Mouse (Mus musculus): ENCODE measurements around the gene Cnpy3. TPM values are rescaled to one million over a fixed set of nuclear protein-coding genes. Genes with fewer than 3 reads are reported as not detected.

Cnpy3 gene
- 59.2 TPM for polyA plus RNA-seq (2015; fragmentation: Illumina TruSeq; extraction: RNeasy Lipid Tissue Mini Kit (QIAGEN cat#74804); ENCODE audit: insufficient read depth, low replicate concordance)

GRCm38 (mm10) chr17:46751794-46752556 lies at the start of gene Cnpy3:
Gene Cnpy3 (minus strand): TSS chr17:46752214.

GRCm38 (mm10) chr17:46782341-46783221 lies 30.6 kb upstream of the Cnpy3 start, which contains the start of gene Rpl7l1:
Gene Rpl7l1 (minus strand): TSS chr17:46782672.

GRCm38 (mm10) chr17:46772404-46773277 lies 20.6 kb upstream of the Cnpy3 start, which contains the start of gene 2310039H08Rik:
Gene 2310039H08Rik (plus strand): TSS chr17:46772635.

GRCm38 (mm10) chr17:46763544-46763943 lies 11.5 kb upstream of the Cnpy3 start, which contains the start of gene Ptcra:
Gene Ptcra (minus strand): TSS chr17:46763712.

GRCm38 (mm10) chr17:46728904-46729318 lies 23.1 kb downstream of the Cnpy3 start, which contains the start of gene Gnmt:
Gene Gnmt (minus strand): TSS chr17:46729168.

GRCm38 (mm10) chr17:46710959-46711597 lies 40.9 kb downstream of the Cnpy3 start, which contains the start of gene Pex6:
Gene Pex6 (plus strand): TSS chr17:46711463.

GRCm38 (mm10) chr17:46704887-46705835 lies 46.9 kb downstream of the Cnpy3 start, which contains the start of gene Ppp2r5d:
Gene Ppp2r5d (minus strand): TSS chr17:46705111.

Other genes with a start within 250 kb of the Cnpy3 start
- 7.8 TPM for gene Cul9, start 205.8 kb downstream of the Cnpy3 start, polyA plus RNA-seq (2015; fragmentation: Illumina TruSeq; extraction: RNeasy Lipid Tissue Mini Kit (QIAGEN cat#74804); ENCODE audit: insufficient read depth, low replicate concordance)
- gene Srf, start 196.0 kb downstream of the Cnpy3 start, polyA plus RNA-seq (2015; fragmentation: Illumina TruSeq; extraction: RNeasy Lipid Tissue Mini Kit (QIAGEN cat#74804); ENCODE audit: insufficient read depth, low replicate concordance): 9.6 TPM
- gene Ptk7, start 122.7 kb downstream of the Cnpy3 start, polyA plus RNA-seq (2015; fragmentation: Illumina TruSeq; extraction: RNeasy Lipid Tissue Mini Kit (QIAGEN cat#74804); ENCODE audit: insufficient read depth, low replicate concordance): 2.3 TPM
- 5.2 TPM for gene Klc4, start 106.2 kb downstream of the Cnpy3 start, polyA plus RNA-seq (2015; fragmentation: Illumina TruSeq; extraction: RNeasy Lipid Tissue Mini Kit (QIAGEN cat#74804); ENCODE audit: insufficient read depth, low replicate concordance)
- gene Mrpl2, start 106.0 kb downstream of the Cnpy3 start, polyA plus RNA-seq (2015; fragmentation: Illumina TruSeq; extraction: RNeasy Lipid Tissue Mini Kit (QIAGEN cat#74804); ENCODE audit: insufficient read depth, low replicate concordance): 16.5 TPM
- 2.9 TPM for gene Cul7, start 101.9 kb downstream of the Cnpy3 start, polyA plus RNA-seq (2015; fragmentation: Illumina TruSeq; extraction: RNeasy Lipid Tissue Mini Kit (QIAGEN cat#74804); ENCODE audit: insufficient read depth, low replicate concordance)
- gene Rrp36, start 77.9 kb downstream of the Cnpy3 start, polyA plus RNA-seq (2015; fragmentation: Illumina TruSeq; extraction: RNeasy Lipid Tissue Mini Kit (QIAGEN cat#74804); ENCODE audit: insufficient read depth, low replicate concordance): 14.0 TPM
- 41.4 TPM for gene Mea1, start 73.4 kb downstream of the Cnpy3 start, polyA plus RNA-seq (2015; fragmentation: Illumina TruSeq; extraction: RNeasy Lipid Tissue Mini Kit (QIAGEN cat#74804); ENCODE audit: insufficient read depth, low replicate concordance)
- gene Klhdc3, start 71.3 kb downstream of the Cnpy3 start, polyA plus RNA-seq (2015; fragmentation: Illumina TruSeq; extraction: RNeasy Lipid Tissue Mini Kit (QIAGEN cat#74804); ENCODE audit: insufficient read depth, low replicate concordance): 35.6 TPM
- 26.7 TPM for gene Ppp2r5d, start 47.1 kb downstream of the Cnpy3 start, polyA plus RNA-seq (2015; fragmentation: Illumina TruSeq; extraction: RNeasy Lipid Tissue Mini Kit (QIAGEN cat#74804); ENCODE audit: insufficient read depth, low replicate concordance)
- 6.5 TPM for gene Pex6, start 40.8 kb downstream of the Cnpy3 start, polyA plus RNA-seq (2015; fragmentation: Illumina TruSeq; extraction: RNeasy Lipid Tissue Mini Kit (QIAGEN cat#74804); ENCODE audit: insufficient read depth, low replicate concordance)
- 0.36 TPM for gene Gnmt, start 23.0 kb downstream of the Cnpy3 start, polyA plus RNA-seq (2015; fragmentation: Illumina TruSeq; extraction: RNeasy Lipid Tissue Mini Kit (QIAGEN cat#74804); ENCODE audit: insufficient read depth, low replicate concordance)
- not detected for gene Ptcra, start 11.5 kb upstream of the Cnpy3 start, polyA plus RNA-seq (2015; fragmentation: Illumina TruSeq; extraction: RNeasy Lipid Tissue Mini Kit (QIAGEN cat#74804); ENCODE audit: insufficient read depth, low replicate concordance)
- gene 2310039H08Rik, start 20.4 kb upstream of the Cnpy3 start, polyA plus RNA-seq (2015; fragmentation: Illumina TruSeq; extraction: RNeasy Lipid Tissue Mini Kit (QIAGEN cat#74804); ENCODE audit: insufficient read depth, low replicate concordance): 6.3 TPM
- 104 TPM for gene Rpl7l1, start 30.5 kb upstream of the Cnpy3 start, polyA plus RNA-seq (2015; fragmentation: Illumina TruSeq; extraction: RNeasy Lipid Tissue Mini Kit (QIAGEN cat#74804); ENCODE audit: insufficient read depth, low replicate concordance)
- gene Bicral, start 106.3 kb upstream of the Cnpy3 start, polyA plus RNA-seq (2015; fragmentation: Illumina TruSeq; extraction: RNeasy Lipid Tissue Mini Kit (QIAGEN cat#74804); ENCODE audit: insufficient read depth, low replicate concordance): 33.0 TPM
- 5.2 TPM for gene Tbcc, start 138.5 kb upstream of the Cnpy3 start, polyA plus RNA-seq (2015; fragmentation: Illumina TruSeq; extraction: RNeasy Lipid Tissue Mini Kit (QIAGEN cat#74804); ENCODE audit: insufficient read depth, low replicate concordance)
- gene Prph2, start 158.2 kb upstream of the Cnpy3 start, polyA plus RNA-seq (2015; fragmentation: Illumina TruSeq; extraction: RNeasy Lipid Tissue Mini Kit (QIAGEN cat#74804); ENCODE audit: insufficient read depth, low replicate concordance): not detected